Mouse (Mus musculus) ES-Bruce4 (cell line): ENCODE measurements around the gene Coq4. TPM values are rescaled to one million over a fixed set of nuclear protein-coding genes. Genes with fewer than 3 reads are reported as not detected.

Source experiments
- H3K27ac ChIP-seq: 2 replicates; pipeline ENCODE4 v1.5.1; 2012; ENCODE audit warnings: low read length, inconsistent platforms; ENCODE audit not compliant: insufficient read depth
- H3K27me3 ChIP-seq: 2 replicates; pipeline ENCODE4 v1.6.1; 2012; ENCODE audit warnings: mild to moderate bottlenecking, low read length, inconsistent platforms; ENCODE audit not compliant: control insufficient read depth, poor library complexity, insufficient read depth, severe bottlenecking
- H3K36me3 ChIP-seq: 2 replicates; pipeline ENCODE4 v1.6.1; 2012; ENCODE audit warnings: inconsistent platforms, mild to moderate bottlenecking, low read length, moderate library complexity; ENCODE audit not compliant: control insufficient read depth, poor library complexity, insufficient read depth, severe bottlenecking
- H3K4me1 ChIP-seq: one replicate; pipeline ENCODE4 v1.8.1; 2011; ENCODE audit warnings: low read length; ENCODE audit not compliant: control insufficient read depth, insufficient read depth
- H3K4me3 ChIP-seq: 2 replicates; pipeline ENCODE4 v1.5.1; 2011; ENCODE audit warnings: low read depth, mild to moderate bottlenecking, low read length
- H3K9ac ChIP-seq: 2 replicates; pipeline ENCODE4 v1.6.1; 2012; ENCODE audit warnings: low read depth, mild to moderate bottlenecking, inconsistent platforms; ENCODE audit not compliant: poor library complexity, severe bottlenecking
- H3K9me3 ChIP-seq: replicated peaks from 2 replicates; pipeline ENCODE4 v1.6.1; 2012; ENCODE audit warnings: mild to moderate bottlenecking, low read length, inconsistent platforms; ENCODE audit not compliant: control insufficient read depth, poor library complexity, insufficient read depth, severe bottlenecking
- CTCF ChIP-seq: IDR thresholded peaks from one replicate; pipeline ENCODE4 v1.8.1; 2011; ENCODE audit warnings: low read depth, low read length
- EP300 ChIP-seq: IDR thresholded peaks from 2 replicates; pipeline ENCODE4 v1.6.1; 2011; ENCODE audit warnings: low read depth, low read length; ENCODE audit not compliant: insufficient read depth
- POLR2A ChIP-seq: IDR thresholded peaks from one replicate; pipeline ENCODE4 v1.8.1; 2011; ENCODE audit warnings: low read length; ENCODE audit not compliant: insufficient read depth
- polyA plus RNA-seq: library from polyadenylated mRNA; stranded (reverse); fragments of >200 nt; gene quantifications from 2 replicates; pipeline ENCODE4 v1.2.4, GENCODE M21; 2011; ENCODE audit warnings: low read depth; ENCODE audit not compliant: missing spikeins, insufficient read depth, insufficient read length

The Coq4 gene
- polyA plus RNA-seq: 8.5 and 21.5 TPM in 2 replicates

DNA sequence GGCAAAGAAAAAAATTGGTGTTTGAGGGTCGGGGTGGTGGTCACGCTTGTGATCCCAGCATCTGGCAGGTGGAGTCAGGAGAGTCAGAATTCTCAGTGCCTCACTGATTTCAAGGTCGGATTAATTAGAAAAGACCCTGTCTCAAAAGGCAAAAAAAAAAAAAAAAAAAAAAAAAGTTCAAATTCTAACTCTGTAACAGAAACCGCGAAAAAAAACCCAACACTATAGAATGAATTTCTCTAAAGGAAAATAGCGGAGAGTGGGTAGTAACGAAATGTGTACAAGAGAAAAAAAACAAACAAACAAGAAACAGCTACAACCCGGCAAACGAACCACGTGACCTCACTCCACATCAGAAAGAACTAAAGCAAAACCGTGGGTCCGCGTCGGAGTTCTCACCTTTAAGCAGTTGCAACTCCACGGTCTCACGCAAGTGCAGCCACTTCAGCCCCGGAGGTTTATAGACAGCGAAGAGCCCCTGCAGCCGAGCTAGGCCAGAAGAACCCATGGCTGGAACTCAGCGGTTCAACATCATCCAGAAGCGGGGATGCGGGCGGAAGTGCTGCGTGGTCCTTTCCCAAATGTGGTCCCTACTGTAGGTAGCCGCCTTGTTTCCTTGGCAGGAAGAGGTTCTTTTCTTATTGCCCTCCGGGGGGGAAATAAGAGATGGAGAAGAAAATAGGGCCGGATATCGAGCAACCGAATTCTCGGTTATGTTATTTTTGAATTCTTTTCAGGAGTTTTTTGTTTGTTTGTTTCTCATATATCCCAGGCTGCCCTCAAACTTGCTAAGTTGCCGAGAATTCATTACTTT is at the start of gene Coq4:
Coq4 (plus strand) TSS at position 390 of the 814 bp plus-strand sequence.
- H3K27ac ChIP-seq: peak within 1 kb of the TSS; percentile 8; the same call in 1 of the 2 replicates
- peak within 1 kb of the TSS; percentile 56 for H3K9ac ChIP-seq
- no peaks in the 10 kb centered on the region for H3K27me3 ChIP-seq
- peaks cover 39% of the 10 kb centered on the region for H3K36me3 ChIP-seq
- TF ChIP-seq POLR2A: peak; percentile 76
- TF ChIP-seq CTCF: no peak
- TF ChIP-seq EP300: 0 out of 2 replicates have a peak, but pooled peaks have one; percentile 41
- H3K9me3 ChIP-seq: no peaks in the 10 kb centered on the region
- peak within 1 kb of the TSS; percentile 94 for H3K4me3 ChIP-seq
- H3K4me1 ChIP-seq: peaks cover 6% of the 10 kb centered on the region

DNA sequence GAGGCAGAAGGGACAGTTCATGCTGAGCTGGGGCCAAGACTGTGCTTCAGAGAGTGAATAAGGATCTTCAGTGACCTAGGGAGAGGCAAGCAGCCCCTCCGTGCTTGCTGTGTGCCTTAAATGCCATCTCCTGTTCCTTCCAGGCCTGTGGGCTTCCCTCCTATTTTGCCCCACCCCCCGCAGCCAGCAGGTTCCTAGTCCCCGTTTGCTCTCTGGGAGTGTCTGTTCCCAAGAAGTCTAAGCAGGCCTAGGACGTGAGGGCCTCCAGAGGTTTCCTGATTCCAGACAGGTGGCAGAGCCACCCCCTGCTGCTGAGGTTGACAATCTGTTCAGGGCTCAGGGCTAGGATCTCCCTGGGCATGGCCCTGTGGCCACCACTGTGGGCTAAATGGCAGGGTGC is 48.5 kb upstream of the Coq4 start:
- Histone ChIP-seq H3K4me1 (no peaks in the 10 kb centered on the region), H3K36me3 (peaks cover 5% of the 10 kb centered on the region; the same call in 1 of the 2 replicates)

DNA sequence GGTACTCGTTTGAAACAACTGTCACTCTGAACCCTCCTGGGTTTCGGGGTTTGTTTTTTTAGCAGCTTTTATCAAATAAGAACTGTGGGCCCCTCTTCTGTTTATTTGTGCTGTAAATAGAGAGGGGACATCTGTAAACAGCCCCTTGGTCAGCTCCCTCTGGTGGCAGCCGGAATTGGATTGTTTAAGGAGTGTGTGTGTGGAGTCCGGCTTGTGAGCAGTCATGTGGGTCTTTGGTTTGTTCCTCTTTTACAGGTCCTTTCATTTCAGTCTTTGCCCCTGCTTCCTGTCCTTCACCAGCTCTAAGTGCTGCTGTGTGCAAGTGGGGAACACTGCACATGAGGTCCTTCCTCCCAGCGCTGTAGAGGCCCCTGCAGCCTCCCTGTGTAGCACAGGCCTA is 47.9 kb upstream of the Coq4 start:
- Histone ChIP-seq H3K36me3 (peaks cover 5% of the 10 kb centered on the region; the same call in 1 of the 2 replicates), H3K27ac (no peak overlapping the region)

More for the DNA sequence above, 48.5 kb upstream of the Coq4 start:
- no peaks in the 10 kb centered on the region for H3K27me3 ChIP-seq
- no peaks in the 10 kb centered on the region for H3K9me3 ChIP-seq
- H3K27ac ChIP-seq: no peak overlapping the region
- H3K4me3 ChIP-seq: no peak overlapping the region
- no peak overlapping the region for H3K9ac ChIP-seq
- TF ChIP-seq CTCF (no peak), EP300 (no peak), POLR2A (no peak)

DNA sequence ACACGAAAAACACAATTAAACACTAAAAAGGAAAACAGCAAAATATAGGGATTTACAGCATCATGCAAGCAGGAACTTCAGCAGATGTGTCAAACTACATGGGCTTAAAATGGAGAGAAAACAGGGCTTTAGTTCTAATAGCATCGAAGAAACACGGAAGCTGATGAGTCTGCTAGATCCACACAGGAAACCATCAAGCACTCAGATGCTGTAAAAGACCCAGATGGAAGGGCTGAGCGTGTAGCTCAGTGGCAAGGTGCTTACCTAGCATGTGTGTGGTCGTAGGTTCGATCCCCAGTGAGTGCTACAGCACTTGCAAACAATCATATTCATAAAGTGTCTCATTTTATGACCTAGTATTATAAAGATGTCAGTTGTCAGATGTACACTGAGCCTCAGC is 46.1 kb upstream of the Coq4 start:
- Histone ChIP-seq H3K27ac (no peak overlapping the region), H3K9ac (no peak overlapping the region), H3K36me3 (peaks cover 3% of the 10 kb centered on the region; the same call in 1 of the 2 replicates), H3K4me3 (no peak overlapping the region), H3K27me3 (no peaks in the 10 kb centered on the region), H3K4me1 (no peaks in the 10 kb centered on the region), H3K9me3 (no peaks in the 10 kb centered on the region)
- TF ChIP-seq EP300 (no peak), CTCF (no peak), POLR2A (no peak)

More for the DNA sequence above, 47.9 kb upstream of the Coq4 start:
- H3K9me3 ChIP-seq: no peaks in the 10 kb centered on the region
- no peak for TF ChIP-seq POLR2A
- TF ChIP-seq CTCF: peak; percentile 10
- no peaks in the 10 kb centered on the region for H3K4me1 ChIP-seq
- H3K27me3 ChIP-seq: no peaks in the 10 kb centered on the region
- no peak overlapping the region for H3K9ac ChIP-seq
- no peak overlapping the region for H3K4me3 ChIP-seq

DNA sequence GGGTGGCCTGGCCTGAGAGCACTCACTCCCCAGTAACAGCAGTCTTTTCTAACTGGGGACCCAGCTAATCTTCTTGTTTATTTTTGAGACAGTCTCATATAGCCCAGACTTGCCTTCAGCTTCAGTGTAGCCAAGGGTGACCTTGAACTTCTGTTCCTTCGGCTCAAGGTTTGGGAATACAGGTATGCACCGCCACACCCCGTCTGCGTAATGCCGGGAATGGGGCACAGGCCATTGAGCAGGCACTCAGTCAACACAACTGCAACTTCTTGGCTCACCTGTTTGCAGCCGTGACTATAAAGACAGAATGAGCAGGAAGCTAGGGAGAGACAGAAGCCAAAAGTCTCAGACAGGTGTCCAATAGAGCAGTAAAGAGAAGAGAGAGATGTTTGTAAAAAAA is 43.0 kb upstream of the Coq4 start:
- TF ChIP-seq EP300: peak; percentile 81; the same call in 1 of the 2 replicates
- TF ChIP-seq POLR2A: no peak
- H3K9ac ChIP-seq: no peak overlapping the region
- H3K4me3 ChIP-seq: no peak overlapping the region
- H3K27ac ChIP-seq: 0 out of 2 replicates have a peak overlapping the region, but pooled peaks have one; percentile 5
- no peaks in the 10 kb centered on the region for H3K9me3 ChIP-seq
- peaks cover 2% of the 10 kb centered on the region for H3K4me1 ChIP-seq
- no peaks in the 10 kb centered on the region for H3K36me3 ChIP-seq
- H3K27me3 ChIP-seq: no peaks in the 10 kb centered on the region
